Mouse (Mus musculus): ENCODE data around the gene Sgms2.

- no peak for TF ChIP-seq CTCF (IDR thresholded peaks at IDR 0.05; ENCODE audit: low read depth)
- no peak for TF ChIP-seq EP300 (IDR thresholded peaks at IDR 0.05; ENCODE audit: low read depth)
These were observed 164.6 kb downstream of the Sgms2 start for GRCm38 (mm10) chr3:131326637-131327036.

All from liver, postnatal 0 days (tissue).